Mouse (Mus musculus) left cerebral cortex, adult 9 months (tissue): ENCODE measurements at regions not wholly inside any gene's neighbourhood (a gene's known extent, or its start where the extent isn't known, plus 50 kb on each side); places are given as distances from the start of the nearest gene placed in this dataset.
A peak's percentile ranks its signal among the peaks of the same experiment; 100 is the strongest.
"Not testable (repeated sequence)": the region's sequence is repeated elsewhere in the genome, so short reads cannot be mapped to it uniquely, and the experiment has no call there.

Experiments used
- DNase-seq, 2 experiments: peaks; one replicate each; pipeline ENCODE4 v3.0.0; 2022; ENCODE audit warnings: low spot score in 2 of 2

DNA sequence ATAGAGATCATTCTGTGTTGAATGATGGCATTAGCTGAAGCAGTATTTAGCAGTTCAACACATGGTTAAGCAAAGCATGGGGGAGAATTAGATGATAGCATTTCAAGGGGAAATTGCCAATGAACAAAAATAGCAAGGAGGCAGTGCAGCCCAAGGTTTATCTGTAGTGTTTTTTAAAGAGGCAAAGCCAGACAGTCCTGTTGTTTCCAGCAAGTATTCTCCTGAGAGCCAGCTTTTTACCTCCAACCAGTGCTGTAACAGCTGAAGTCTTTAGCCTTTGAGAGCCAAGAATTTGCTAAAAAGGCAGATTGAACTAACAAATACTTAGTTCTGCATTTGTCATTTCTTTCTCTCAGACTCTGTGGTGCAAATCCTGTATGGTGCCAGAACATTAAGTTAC is 305.1 kb upstream of the Arx start:
- DNase-seq: no peak

DNA sequence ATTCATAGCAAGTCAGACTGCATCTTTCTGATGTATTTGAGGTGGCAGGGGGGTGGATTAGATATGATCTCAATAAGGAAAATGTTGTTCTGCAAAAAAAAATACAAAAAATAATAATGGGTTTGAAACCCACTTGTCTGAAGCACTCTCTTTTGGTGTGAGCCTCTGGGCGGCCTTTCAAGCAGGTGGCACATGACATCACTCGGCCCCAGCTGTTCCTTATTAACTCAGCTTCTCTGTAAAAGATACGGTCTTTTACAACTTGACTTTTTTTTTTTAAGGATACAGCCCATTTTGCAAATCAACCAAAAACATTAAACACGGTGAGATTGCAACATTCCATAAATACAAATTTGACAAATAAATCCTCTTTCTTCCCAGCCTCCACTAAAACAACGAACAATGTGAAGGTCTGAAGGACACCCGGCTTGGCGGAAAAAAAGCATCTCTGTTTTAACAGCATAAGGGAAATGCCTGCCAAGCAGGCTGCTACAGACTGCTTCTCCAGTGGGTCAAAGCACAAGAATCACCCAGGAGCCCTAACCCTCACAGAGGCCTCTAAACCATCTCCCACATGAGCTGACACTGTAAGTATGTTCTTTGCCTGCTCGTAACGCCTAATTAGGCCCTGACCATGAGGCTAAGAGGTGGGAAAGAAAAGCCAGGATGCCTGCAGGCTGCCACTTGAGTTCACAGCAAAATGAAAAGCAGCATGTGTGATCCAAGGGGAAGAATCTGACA is 283.8 kb upstream of the Arx start:
- DNase-seq: no peak

DNA sequence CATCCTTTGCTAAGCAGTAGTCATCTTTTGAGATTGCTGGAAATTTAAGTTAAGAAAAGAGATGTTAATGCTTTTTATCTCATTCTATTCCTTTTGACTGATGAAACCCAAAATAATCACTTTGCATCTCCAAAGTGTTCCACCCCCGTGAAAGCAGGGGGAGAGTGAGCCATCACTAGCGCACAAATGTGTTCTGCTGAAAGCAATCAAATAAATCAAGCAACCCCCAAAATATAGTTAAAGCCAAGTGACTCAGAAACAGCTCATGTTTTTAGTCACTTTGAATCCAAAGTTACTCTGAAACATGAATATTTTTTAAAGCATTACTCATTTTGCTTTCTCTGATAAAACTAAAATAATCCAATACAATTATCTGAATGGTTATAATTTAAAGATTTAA is 279.6 kb upstream of the Arx start:
- DNase-seq: peak in 1 of 2 experiments; percentile 16

DNA sequence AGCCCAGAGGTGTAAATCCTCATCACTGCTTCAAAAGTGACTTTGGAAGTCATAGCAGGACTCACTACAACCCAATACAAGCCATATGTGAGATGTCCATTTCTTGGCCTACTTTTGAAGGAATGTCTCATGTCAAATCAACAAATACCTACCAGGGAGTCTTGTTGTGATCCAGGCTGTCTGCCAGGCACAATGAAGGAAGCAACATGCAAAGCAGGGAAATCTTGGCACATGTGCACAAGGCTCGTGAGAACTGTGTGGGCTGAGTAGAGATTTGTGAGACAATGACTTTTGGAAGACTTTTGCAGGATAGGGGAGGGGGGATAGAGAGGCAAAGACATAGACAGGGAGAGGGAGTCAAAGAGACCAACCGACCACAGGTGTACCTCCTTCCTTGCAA is 274.7 kb upstream of the Arx start:
- DNase-seq: no peak

DNA sequence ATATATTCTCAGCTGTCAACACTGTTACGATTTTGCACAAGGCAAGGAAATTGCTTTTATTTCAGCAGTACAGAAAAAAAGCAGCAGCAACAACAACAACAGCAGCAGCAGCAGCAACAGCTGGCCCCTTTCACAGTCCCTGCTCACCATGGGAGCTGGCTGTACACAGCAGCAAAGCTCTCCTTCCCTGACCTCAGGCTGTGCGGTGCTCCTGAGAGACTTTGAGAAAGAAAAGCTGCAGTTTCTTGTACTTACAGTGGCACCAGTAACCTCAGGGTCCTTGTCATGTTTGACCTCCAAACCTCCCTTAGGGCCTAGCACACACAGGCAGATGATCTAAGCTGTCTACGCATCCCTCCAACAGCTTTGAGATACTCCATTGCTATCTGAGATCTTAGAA is 269.9 kb upstream of the Arx start:
- DNase-seq: no peak

DNA sequence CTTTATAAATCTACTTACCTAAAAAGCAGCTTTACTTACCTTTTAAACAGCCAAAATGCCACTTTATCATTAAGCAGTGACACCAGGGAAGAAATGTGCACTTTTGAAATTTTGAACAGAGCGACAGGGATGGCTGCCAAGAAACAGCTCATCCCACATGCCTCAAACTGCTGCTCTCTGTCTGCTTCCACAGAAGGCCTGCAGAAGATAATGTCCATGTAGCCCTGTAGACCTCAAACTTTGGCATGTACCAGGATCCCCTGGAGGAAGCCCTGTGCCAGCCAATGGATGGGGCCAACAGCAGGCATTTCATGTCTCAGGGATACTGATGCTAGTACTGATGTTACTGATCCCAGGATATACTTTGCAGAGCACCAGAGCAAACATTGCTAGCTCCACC is 245.1 kb upstream of the Arx start:
- DNase-seq: peak in 1 of 2 experiments; percentile 2

DNA sequence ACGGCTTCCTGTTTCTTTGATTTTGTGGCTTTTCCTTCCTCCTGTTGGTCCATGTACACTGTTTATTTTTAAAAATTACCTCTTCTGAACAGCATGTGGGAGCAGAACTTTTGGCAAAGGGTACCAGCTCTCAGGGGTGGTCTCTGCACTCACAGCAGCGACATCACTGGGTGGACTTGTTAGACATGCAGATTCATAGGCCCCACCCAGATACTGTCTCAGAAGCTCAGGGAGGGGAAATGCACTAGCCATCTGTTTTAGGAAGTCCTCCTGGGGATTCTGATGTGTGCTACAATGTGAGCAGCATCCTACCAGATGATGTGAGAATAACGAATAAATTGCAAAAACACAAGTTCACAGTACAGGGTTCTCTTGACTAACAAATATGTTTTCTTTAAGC is 243.5 kb upstream of the Arx start:
- DNase-seq: no peak

DNA sequence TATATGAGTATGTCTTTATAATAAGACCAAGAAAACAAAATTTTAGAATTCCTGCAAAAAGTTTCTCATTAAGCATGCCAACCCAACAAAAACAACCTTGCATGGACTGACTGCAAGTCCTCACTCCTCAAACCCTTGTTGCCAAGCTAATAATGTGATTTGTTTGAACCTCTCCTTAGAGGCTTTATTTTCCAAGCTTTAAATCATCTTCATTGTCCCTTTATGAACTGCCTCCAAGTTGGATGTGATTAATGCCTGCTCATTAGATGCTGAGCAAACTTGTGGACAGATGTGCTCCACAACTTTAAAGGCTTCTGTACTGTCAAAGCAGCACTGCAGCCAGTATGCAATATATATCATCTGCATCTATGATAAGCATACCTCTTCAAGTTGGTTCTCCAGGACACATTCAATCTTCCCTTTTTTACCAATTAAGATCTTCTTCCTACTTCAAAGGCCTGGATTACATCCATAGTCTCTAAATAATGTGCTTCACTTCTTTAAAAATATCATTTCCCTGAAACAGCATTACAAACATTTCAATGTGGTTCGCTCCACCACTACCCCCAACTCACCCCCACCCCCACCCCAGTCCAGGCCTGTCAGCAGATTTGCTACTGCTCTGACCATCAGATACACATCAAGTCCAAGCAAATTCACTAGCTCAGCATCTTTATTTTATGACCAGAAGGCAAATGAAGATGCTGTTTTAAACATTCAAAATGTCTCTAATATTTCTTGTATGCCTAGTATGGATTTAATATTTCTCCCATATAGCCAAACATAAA is 237.1 kb upstream of the Arx start:
- DNase-seq: no peak

DNA sequence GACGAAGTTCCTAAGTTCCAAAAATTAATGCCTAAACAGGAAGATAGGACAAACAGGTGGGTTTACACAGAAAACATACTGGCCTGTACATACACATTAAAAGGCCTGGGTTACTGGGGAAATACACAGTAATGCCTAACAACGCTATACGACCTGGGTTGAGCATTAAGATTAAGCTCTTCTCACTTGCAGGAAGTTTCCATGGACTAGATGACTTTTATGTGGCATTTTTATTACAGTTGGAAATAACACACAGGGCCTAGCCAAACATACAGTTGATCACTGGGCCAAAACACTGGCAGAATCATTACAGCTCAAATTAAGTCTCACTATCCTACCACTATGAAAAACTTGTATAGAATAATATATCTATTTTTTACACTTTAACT is 236.5 kb upstream of the Arx start:
- DNase-seq: no peak

DNA sequence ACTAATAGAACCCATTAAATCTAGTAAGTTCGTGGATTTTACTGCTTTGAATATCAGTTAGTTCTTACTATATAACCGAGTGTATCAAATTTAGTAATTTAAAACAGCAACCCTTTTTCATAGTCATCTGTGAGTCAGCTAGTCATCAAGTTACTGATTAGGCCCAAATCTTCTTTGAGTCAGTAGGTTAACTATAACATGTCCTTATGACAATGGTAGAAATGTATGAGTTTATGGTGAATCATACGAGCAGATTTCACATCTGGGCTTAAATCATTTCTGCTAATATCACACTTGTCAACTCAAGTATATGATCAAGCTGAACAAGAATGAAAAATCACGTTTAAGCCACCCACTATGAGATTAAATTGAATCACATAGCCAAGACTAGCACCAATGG is 226.7 kb upstream of the Arx start:
- DNase-seq: no peak

DNA sequence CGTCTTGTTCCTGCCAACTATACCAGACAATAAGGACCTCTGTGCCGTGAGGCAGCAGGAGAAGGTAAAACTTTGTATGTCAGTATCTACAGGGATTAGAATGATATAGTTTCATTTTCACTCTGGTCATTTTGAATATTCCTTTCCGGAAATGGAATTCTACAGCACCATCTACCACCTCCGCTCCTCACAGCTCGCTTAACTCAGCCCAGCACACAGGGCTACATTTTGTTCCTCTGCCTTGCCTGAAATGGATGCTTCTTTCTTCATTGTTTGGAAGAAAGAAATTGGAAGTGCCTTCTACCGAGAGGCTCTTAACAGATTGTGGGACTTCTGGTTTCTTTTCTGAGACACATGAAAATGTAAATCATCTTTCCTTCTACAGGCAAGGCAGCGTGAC is 217.4 kb upstream of the Arx start:
- DNase-seq: peak in 1 of 2 experiments; percentile 4

DNA sequence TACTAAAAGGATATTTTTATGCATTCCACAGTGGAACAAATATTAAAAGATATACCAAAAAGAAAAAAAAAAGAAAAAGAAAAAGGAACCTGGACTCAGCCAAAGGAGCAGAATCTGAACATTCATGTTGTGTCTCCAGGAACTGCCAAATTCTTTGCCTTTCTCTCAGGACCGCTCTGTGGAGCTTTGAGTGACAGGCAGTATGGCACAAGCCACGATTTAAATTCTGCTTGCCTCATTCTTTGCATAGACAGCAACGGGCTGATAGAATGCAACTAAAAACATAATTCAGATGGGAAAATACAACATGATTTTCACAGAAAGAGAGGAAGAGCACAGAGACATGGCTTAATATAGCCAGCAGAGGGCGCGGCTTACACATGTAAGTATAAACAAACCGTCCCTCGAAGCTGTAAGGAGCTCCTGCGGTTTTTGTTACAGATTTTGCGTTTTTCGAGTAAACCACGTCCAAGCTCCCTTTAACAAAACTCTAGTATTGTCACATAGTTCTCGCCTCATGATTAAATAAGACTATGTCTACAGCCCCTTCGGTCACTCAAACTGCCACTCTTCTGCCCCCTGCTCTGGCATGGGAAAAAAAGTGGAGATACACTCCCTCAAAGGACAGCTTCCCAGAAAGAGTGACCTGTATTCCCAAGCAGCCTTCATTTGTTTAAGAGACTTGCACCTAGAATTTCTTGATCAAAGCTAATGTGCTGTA is 216.5 kb upstream of the Arx start:
- peak; percentile 22 to 66 for DNase-seq

DNA sequence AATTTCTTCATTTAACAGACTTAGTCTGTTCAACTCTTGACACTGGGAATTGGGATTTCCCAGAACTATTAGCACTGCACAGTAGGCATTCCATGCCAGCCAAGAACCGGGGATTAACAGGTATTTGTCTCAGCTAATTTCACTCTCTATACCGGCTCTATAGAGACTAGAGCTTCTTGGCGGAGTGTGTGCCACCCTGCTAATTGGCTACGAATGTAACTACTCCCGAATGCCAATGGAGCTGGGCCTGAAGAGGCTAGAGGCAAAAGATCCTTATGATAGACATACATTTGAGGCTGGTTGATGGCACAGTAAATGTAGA is 216.0 kb upstream of the Arx start:
- DNase-seq: no peak

DNA sequence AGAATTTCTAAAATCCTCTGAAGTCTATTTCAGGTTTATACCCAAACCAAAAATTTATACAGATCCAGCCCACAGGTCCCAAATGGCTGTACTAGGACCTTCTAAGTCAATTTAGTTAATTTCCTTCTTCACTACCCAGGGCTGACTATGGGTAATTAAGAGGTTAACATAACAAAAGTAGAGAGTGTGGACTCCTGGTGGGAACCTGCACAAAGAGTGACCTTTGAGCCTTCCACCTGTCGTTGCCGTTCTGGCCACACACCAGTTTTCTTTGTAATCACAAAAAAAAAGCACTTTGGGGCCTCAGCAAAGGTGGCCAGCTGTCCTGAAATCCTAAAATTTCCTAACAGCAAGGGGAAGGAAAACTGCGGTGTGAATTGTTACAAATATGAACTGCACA is 197.3 kb upstream of the Arx start:
- no peak for DNase-seq

DNA sequence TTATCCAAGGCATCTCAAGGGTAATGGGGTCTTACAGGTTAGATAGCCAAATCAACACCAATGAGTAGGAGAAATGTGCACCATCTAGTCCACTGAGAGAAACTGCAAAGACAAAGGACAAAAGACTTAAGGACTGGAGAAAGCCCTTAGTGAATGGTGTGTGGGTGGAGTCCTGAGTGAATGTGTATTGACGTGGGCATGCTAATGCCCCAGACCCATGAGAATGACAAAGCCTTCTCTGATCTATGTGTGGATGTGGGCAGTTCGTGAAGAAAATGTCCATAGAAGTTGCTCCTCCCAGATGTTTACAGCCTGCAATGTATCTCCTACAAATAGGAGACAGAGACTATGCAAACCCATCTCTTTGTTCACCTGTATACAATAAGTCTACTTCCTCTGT is 188.7 kb upstream of the Arx start:
- no peak for DNase-seq

DNA sequence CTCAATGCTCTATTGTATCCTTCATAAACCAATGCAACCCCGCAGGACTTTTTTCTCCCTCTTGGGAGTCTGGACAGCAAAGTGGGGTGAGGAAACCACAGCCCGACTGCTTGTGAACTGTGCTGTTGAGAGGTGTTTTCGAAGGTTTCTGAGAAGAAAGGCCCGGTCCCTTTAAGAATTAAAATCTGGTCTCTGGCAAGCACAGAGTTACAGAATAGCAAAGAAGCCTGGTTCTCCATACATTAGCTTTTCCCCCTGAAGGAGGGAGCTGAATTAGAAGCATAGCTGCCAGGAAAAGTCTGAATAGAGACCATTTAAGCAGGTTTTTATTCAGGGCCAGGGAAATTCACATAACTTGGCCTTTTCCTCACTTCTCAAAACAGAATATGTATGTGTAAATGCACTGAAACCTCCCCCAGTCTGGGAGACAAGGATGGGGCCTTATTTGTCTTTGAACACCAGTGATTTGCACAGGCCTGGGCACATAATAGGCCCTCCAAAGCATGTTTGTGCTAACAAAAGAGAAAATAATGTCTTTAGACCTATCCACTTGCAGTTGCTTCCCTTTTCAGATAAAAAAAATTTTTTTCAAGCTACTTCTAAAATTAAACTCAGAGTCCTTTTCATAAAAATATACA is 178.2 kb upstream of the Arx start:
- DNase-seq: no peak

DNA sequence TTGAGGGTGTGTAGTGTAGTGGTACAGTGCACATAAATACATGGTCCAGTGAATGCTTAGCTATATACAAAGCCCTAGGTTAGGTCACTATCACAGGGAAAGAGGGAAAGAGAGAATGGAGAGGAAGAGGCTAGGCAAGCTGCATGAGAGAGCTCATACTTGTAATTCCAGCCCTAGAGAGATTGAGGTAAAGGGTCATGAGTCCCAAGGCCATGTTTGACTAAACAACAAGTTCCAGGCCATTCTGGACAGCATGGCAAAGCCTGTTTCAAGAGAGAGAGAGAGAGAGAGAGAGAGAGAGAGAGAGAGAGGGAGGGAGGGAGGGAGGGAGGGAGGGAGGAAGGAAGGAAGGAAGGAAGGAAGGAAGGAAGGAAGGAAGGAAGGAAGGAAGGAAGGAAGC is 131.9 kb upstream of the Arx start:
- DNase-seq: not testable (repeated sequence)

DNA sequence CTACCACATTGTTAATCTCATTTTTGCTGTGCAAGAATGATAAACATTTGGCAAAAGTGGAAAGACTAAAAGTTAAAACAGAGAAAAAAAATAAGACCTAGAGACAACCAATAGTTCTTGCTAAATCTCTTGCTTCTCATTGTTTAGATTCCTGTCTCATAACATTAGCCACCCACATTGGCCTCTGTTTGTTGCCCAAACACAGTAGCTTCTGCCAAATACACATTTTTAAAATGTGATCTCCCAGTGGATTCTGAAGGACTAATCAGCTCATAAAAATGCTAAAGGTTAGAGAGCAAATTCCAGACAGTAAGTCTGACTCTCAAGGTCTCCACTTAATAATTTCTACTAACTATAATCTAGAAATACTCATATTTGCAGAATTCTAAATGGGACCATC is 127.1 kb upstream of the Arx start:
- no peak for DNase-seq

DNA sequence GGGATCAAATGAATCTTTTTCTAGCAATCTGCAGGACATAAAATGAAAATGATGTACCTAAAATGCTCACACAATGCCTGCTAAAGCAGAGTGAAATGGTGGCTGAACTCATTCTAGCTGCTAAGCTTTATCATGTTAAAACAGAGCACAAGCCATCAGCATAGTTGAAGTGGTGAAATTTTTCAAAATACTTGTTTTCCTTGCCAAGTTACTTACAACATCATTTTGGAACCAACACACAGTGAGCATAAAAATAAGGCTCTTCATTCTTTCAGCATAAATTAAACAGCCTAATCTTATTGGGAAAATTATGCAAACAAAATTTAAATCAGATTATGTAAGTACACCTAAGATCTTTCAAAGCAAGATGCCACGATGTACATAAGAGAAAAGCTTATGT is 125.3 kb upstream of the Arx start:
- no peak for DNase-seq
